Mouse (Mus musculus) limb, embryonic 14.5 days (tissue): Measurements from ENCODE around the gene Myh7b. TPM values are rescaled to one million over a fixed set of nuclear protein-coding genes. Genes with fewer than 3 reads are reported as not detected.

Experiments used
- ATAC-seq: fragments of 200-750 bp; cut with Nextera tagmentation; 2 replicates; pipeline ENCODE4 v1.8.0; 2017; ENCODE audit warnings: low read depth, moderate number of reproducible peaks, moderate TSS enrichment; ENCODE audit not compliant: low FRiP score
- DNase-seq: peaks from one replicate; pipeline ENCODE4 v3.0.0-alpha.2; 2015; ENCODE audit warnings: low spot score
- H3K27ac ChIP-seq: fragments of 300-500 bp; sonication (generic); replicated peaks from 2 replicates; pipeline ENCODE4 v1.5.1; 2014; ENCODE audit warnings: low read depth, mild to moderate bottlenecking, low read length, moderate library complexity, mixed read lengths
- H3K27me3 ChIP-seq: fragments of 300-500 bp; sonication (generic); 2 replicates; pipeline ENCODE4 v1.6.1; 2014; ENCODE audit warnings: low read length, mixed read lengths; ENCODE audit not compliant: control insufficient read depth, insufficient read depth
- H3K36me3 ChIP-seq: fragments of 300-500 bp; sonication (generic); 2 replicates; pipeline ENCODE4 v1.6.1; 2014; ENCODE audit warnings: mild to moderate bottlenecking, low read length, moderate library complexity, mixed read lengths; ENCODE audit not compliant: control insufficient read depth, insufficient read depth
- H3K4me1 ChIP-seq: fragments of 300-500 bp; sonication (generic); 2 replicates; pipeline ENCODE4 v1.6.1; 2014; ENCODE audit warnings: antibody characterized with exemption, low read length, mixed read lengths; ENCODE audit not compliant: control insufficient read depth, insufficient read depth
- H3K4me2 ChIP-seq: fragments of 300-500 bp; sonication (generic); replicated peaks from 2 replicates; pipeline ENCODE4 v1.6.1; 2014; ENCODE audit warnings: low read depth, mild to moderate bottlenecking, low read length, moderate library complexity; ENCODE audit not compliant: severe bottlenecking
- H3K4me3 ChIP-seq: fragments of 300-500 bp; sonication (generic); replicated peaks from 2 replicates; pipeline ENCODE4 v1.5.1; 2014; ENCODE audit warnings: low read length
- H3K9ac ChIP-seq: fragments of 300-500 bp; sonication (generic); 2 replicates; pipeline ENCODE4 v1.6.1; 2014; ENCODE audit warnings: mild to moderate bottlenecking, low read depth, low read length, moderate library complexity; ENCODE audit not compliant: severe bottlenecking
- H3K9me3 ChIP-seq: fragments of 300-500 bp; sonication (generic); 2 replicates; pipeline ENCODE4 v1.6.1; 2016; ENCODE audit warnings: low read length; ENCODE audit not compliant: control insufficient read depth
- POLR2A ChIP-seq: fragments of 200-500 bp; IDR thresholded peaks from 2 replicates; pipeline ENCODE4 v1.8.0; 2012; ENCODE audit warnings: inconsistent platforms, mild to moderate bottlenecking, moderate library complexity, borderline replicate concordance; ENCODE audit not compliant: insufficient read depth, insufficient read length; ENCODE audit errors: extremely low read depth
- WGBS: fragments of 180-500 bp; shearing (Covaris S2); extraction: QIAGEN DNeasy Blood & Tissue Kit; methylation state at CpG from one replicate; pipeline ENCODE4 v1.1.7; 2014; 5-methylcytosine and 5-hydroxymethylcytosine counted together
- polyA plus RNA-seq, 2 experiments: library from polyadenylated mRNA; depleted of rRNA in 1 of 2; stranded (reverse) in 1 of 2; unstranded in 1 of 2; fragments of >200 nt; fragmentation: Nextera tagmentation in 1 of 2; extraction: Ambion mirVana in 1 of 2; gene quantifications; 2 replicates each; pipeline versions ENCODE4 v1.2.1 to v1.2.3; 2012 to 2014

The Myh7b gene
- polyA plus RNA-seq, 2 experiments: 5.0 to 27.0 TPM

DNA sequence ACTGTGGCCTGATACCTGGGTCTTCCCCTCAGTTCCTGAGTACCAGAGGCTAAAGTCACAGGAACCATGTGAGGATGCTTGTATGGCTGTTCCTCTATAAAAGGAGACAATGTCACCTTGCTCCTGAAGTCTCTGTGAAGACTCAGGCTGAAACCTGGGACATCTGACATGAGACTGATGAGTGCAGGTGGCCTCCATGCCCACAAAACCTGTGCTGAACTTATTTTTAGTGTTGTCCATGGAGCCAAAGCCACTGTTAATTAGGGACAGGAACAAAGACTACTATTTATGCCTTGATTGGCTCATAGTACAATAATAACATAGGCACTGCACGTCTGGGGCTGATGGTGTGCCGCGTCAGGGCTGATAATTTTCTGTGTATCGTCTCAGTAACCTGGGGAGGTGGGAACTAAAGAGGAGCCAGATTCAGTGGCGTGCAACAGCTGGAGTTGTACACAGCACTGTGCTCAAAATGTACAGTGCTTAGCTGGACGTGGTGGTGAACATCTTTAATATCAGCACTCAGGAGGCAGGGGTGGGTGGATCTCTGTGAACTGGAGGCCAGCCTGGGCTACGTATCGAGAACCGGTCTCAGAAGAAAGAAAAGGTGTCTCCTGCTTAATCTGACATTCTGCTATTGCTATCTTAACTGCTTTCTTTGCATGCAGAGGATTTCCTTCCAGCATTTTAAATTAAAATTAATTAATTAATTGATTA is 980 bp downstream of the Myh7b start:
- H3K9me3 ChIP-seq: no peaks in the 10 kb centered on the region

DNA sequence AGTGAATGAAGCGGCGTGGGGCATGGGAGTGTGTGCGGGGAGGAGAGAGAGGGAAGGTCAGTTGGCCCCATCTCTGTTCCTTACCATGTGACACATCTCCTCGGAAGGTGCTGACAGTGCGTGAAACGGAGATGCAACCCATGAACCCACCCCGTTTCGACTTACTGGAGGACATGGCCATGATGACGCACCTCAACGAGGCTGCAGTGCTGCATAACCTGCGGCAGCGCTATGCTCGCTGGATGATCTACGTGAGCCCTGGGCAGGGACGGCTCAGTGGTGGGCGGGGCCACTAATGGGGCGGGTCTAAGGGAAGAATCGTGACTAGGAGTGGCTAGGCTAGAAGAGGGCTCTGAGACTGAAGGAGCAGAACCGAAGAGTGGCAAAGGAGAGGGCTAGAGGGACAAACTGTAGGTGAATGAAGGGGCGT is 2.3 kb downstream of the Myh7b start:
- Histone ChIP-seq H3K27me3 (no peaks in the 10 kb centered on the region), H3K4me2 (peak overlapping the region; percentile 47), H3K4me3 (peak overlapping the region; percentile 29), H3K4me1 (peaks cover 8% of the 10 kb centered on the region; the same call in 1 of the 2 replicates), H3K36me3 (no peaks in the 10 kb centered on the region), H3K9me3 (no peaks in the 10 kb centered on the region), H3K27ac (no peak overlapping the region), H3K9ac (no peak overlapping the region)
- WGBS: 6% methylated on average over 20 of the region's 20 CpGs
- DNase-seq: peak; percentile 56
- no peak for TF ChIP-seq POLR2A
- peak; percentile 87 for ATAC-seq

More for the DNA sequence above, 980 bp downstream of the Myh7b start:
- ATAC-seq: no peak
- Histone ChIP-seq H3K4me1 (peaks cover 8% of the 10 kb centered on the region; the same call in 1 of the 2 replicates), H3K27ac (no peak overlapping the region), H3K4me2 (no peak overlapping the region), H3K27me3 (no peaks in the 10 kb centered on the region), H3K9ac (no peak overlapping the region), H3K36me3 (no peaks in the 10 kb centered on the region), H3K4me3 (no peak overlapping the region)
- no peak for TF ChIP-seq POLR2A
- no peak for DNase-seq
- WGBS: 83% methylated on average over 9 of the region's 9 CpGs

DNA sequence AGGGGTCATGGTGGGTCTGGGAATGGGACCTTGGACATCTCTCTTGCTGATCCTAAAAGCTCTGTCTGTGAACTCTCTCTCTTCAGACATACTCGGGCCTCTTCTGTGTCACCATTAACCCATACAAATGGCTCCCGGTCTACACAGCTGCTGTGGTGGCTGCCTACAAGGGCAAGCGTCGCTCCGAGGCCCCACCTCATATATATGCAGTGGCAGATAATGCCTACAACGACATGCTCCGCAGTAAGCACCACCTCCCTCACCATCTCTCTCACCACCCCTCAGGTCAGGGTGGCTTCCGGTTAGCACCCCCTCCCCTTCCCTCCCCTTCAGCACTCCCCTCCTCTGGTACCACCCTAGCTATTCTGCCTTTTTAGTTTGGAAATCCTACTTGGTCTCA is 2.9 kb downstream of the Myh7b start:
- no peak overlapping the region for H3K4me2 ChIP-seq
- WGBS: 74% methylated on average over 8 of the region's 8 CpGs
- DNase-seq (no peak), ATAC-seq (no peak)
- TF ChIP-seq POLR2A: no peak
- H3K9me3 ChIP-seq: no peaks in the 10 kb centered on the region
- peaks cover 8% of the 10 kb centered on the region; the same call in 1 of the 2 replicates for H3K4me1 ChIP-seq
- H3K4me3 ChIP-seq: no peak overlapping the region
- H3K27ac ChIP-seq: no peak overlapping the region
- no peak overlapping the region for H3K9ac ChIP-seq
- no peaks in the 10 kb centered on the region for H3K27me3 ChIP-seq
- H3K36me3 ChIP-seq: no peaks in the 10 kb centered on the region

DNA sequence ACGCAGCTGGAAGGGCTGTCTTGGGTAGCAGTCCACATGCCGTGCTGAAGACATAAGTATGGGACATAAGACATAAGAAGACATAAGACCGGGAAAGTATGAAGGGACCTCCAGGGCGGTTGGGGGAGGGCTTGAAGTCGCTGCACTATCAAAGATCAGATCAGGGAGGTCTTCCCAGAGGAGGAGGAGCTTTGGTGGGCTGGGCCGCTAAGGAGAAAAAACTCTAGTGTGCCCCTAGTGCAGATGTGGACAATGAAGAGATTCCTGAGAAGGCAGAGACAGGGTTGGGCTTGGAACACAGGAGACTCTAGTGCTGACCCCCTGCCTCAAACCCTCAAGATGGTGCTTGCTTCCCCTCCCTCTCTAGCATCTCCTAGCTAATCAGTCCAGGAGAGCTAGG is 6.0 kb downstream of the Myh7b start:
- WGBS: 57% methylated on average over 6 of the region's 6 CpGs
- ATAC-seq (no peak), DNase-seq (no peak)
- H3K36me3 ChIP-seq: no peaks in the 10 kb centered on the region
- no peak overlapping the region for H3K9ac ChIP-seq
- H3K4me3 ChIP-seq: no peak overlapping the region
- TF ChIP-seq POLR2A: no peak
- no peaks in the 10 kb centered on the region for H3K9me3 ChIP-seq
- H3K27me3 ChIP-seq: no peaks in the 10 kb centered on the region
- peaks cover 8% of the 10 kb centered on the region; the same call in 1 of the 2 replicates for H3K4me1 ChIP-seq
- H3K4me2 ChIP-seq: no peak overlapping the region
- no peak overlapping the region for H3K27ac ChIP-seq

DNA sequence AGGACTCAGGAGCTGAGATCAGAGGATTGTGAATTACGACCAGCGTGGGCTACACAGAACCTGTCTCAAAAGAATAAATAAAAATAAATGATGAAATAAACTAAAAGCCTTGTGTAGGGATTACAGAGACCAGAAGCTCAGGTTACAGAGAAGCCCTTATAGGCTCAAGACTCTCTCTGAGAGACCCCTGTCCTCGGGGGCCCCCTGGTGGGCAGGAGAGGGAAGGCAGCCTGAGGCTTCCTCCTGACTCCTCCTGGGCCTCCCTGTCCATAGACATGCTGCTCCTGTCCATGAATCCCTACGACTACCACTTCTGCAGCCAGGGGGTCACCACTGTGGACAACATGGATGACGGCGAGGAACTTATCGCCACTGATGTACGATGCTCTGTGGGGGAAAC is 8.8 kb downstream of the Myh7b start:
- no peaks in the 10 kb centered on the region for H3K36me3 ChIP-seq
- H3K4me2 ChIP-seq: no peak overlapping the region
- no peaks in the 10 kb centered on the region for H3K4me1 ChIP-seq
- H3K27ac ChIP-seq: no peak overlapping the region
- no peaks in the 10 kb centered on the region for H3K27me3 ChIP-seq
- 22% methylated on average over 8 of the region's 8 CpGs for WGBS
- H3K9me3 ChIP-seq: no peaks in the 10 kb centered on the region
- DNase-seq (peak; percentile 80), ATAC-seq (peak; percentile 72)
- no peak for TF ChIP-seq POLR2A
- H3K4me3 ChIP-seq: no peak overlapping the region
- H3K9ac ChIP-seq: no peak overlapping the region

DNA sequence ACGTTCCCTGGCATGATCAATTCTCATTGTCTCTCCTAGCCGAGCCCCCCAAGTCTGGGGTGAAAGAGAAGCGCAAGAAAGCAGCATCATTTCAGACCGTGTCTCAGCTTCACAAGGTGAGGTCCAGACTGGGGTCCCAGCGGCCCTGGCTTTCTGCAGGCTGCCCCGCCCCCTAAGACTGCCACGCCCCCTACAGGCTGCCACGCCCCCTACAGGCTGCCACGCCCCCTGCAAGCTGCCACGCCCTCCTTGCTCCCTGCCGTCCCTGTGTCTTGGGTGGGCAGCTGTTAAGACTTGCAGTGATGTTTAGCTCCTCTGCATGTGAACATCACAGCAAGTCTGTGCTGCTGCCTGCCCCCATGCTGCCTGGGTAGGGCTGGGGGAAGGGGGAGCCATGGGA is 11.6 kb downstream of the Myh7b start:
- Histone ChIP-seq H3K9me3 (no peaks in the 10 kb centered on the region), H3K9ac (no peak overlapping the region), H3K4me1 (no peaks in the 10 kb centered on the region), H3K27me3 (peaks cover 12% of the 10 kb centered on the region; the same call in 1 of the 2 replicates), H3K4me2 (no peak overlapping the region), H3K4me3 (no peak overlapping the region), H3K27ac (no peak overlapping the region), H3K36me3 (no peaks in the 10 kb centered on the region)
- ATAC-seq (no peak), DNase-seq (no peak)
- TF ChIP-seq POLR2A: no peak
- WGBS: 38% methylated on average over 8 of the region's 11 CpGs
